Mouse (Mus musculus) left cerebral cortex, adult 8-10 months (tissue): Measurements from ENCODE around the gene Pcyt2. TPM values are rescaled to one million over a fixed set of nuclear protein-coding genes. Genes with fewer than 3 reads are reported as not detected.

Experiments used
- DNase-seq, 2 experiments: peaks; one replicate each; pipeline ENCODE4 v3.0.0; 2022; ENCODE audit warnings: low spot score in 2 of 2
- total RNA-seq, 4 experiments: library from RNA; stranded (reverse); gene quantifications; 2 replicates each; pipeline ENCODE4 v1.2.4; 2022

Pcyt2 gene
- total RNA-seq: 100 to 1,000 TPM; 109 to 140 (median 124) TPM

GRCm38 (mm10) chr11:120617519-120618112 lies at the start of gene Pcyt2:
Pcyt2 (minus strand) TSS chr11:120617936.
- DNase-seq: peak; percentile 80 to 90

GRCm38 (mm10) chr11:120666617-120667016 lies 48.9 kb upstream of the Pcyt2 start:
- DNase-seq: no peak

- no peak for DNase-seq
Measured at GRCm38 (mm10) chr11:120665406-120665805, 47.7 kb upstream of the Pcyt2 start.

GRCm38 (mm10) chr11:120663714-120664113 lies 46.0 kb upstream of the Pcyt2 start:
- no peak for DNase-seq

- no peak for DNase-seq
Measured at GRCm38 (mm10) chr11:120662759-120663158, 45.0 kb upstream of the Pcyt2 start.

- no peak for DNase-seq
Measured at GRCm38 (mm10) chr11:120661076-120661460, 43.3 kb upstream of the Pcyt2 start, which contains the start of gene Notum. Notum (minus strand) TSS chr11:120661175.

GRCm38 (mm10) chr11:120660301-120661075 lies 42.8 kb upstream of the Pcyt2 start:
- no peak for DNase-seq

- no peak for DNase-seq
Measured at GRCm38 (mm10) chr11:120659509-120660300, 42.0 kb upstream of the Pcyt2 start.

GRCm38 (mm10) chr11:120658876-120659410 lies 41.2 kb upstream of the Pcyt2 start:
- peak in 1 of 2 experiments; percentile 63 for DNase-seq

- no peak for DNase-seq
Measured at GRCm38 (mm10) chr11:120657301-120657700, 39.6 kb upstream of the Pcyt2 start.

- no peak for DNase-seq
Measured at GRCm38 (mm10) chr11:120654741-120655140, 37.0 kb upstream of the Pcyt2 start.

GRCm38 (mm10) chr11:120651872-120652271 lies 34.1 kb upstream of the Pcyt2 start:
- DNase-seq: no peak

- DNase-seq: no peak
Measured at GRCm38 (mm10) chr11:120648001-120648476, 30.3 kb upstream of the Pcyt2 start, which contains the start of gene Myadml2. Myadml2 (minus strand) TSS chr11:120648158.

- no peak for DNase-seq
Measured at GRCm38 (mm10) chr11:120647047-120647830, 29.5 kb upstream of the Pcyt2 start.

GRCm38 (mm10) chr11:120643601-120643987 lies 25.9 kb upstream of the Pcyt2 start, which contains the start of gene Pycr1:
Pycr1 (minus strand) TSS chr11:120643769.
- DNase-seq: peak; percentile 83 to 89

GRCm38 (mm10) chr11:120642939-120643600 lies 25.3 kb upstream of the Pcyt2 start:
- DNase-seq: no peak

- DNase-seq: no peak
Measured at GRCm38 (mm10) chr11:120641869-120642268, 24.1 kb upstream of the Pcyt2 start.

GRCm38 (mm10) chr11:120641255-120641654 lies 23.5 kb upstream of the Pcyt2 start:
- DNase-seq: no peak

- DNase-seq: no peak
Measured at GRCm38 (mm10) chr11:120634810-120635209, 17.1 kb upstream of the Pcyt2 start.
